Mouse (Mus musculus) ES-Bruce4 (cell line): Measurements from ENCODE around the gene Islr. TPM values are rescaled to one million over a fixed set of nuclear protein-coding genes. Genes with fewer than 3 reads are reported as not detected.

Experiments
- H3K27ac ChIP-seq: 2 replicates; pipeline ENCODE4 v1.5.1; 2012; ENCODE audit warnings: low read length, inconsistent platforms; ENCODE audit not compliant: insufficient read depth
- H3K27me3 ChIP-seq: 2 replicates; pipeline ENCODE4 v1.6.1; 2012; ENCODE audit warnings: mild to moderate bottlenecking, low read length, inconsistent platforms; ENCODE audit not compliant: control insufficient read depth, poor library complexity, insufficient read depth, severe bottlenecking
- H3K36me3 ChIP-seq: 2 replicates; pipeline ENCODE4 v1.6.1; 2012; ENCODE audit warnings: inconsistent platforms, mild to moderate bottlenecking, low read length, moderate library complexity; ENCODE audit not compliant: control insufficient read depth, poor library complexity, insufficient read depth, severe bottlenecking
- H3K4me1 ChIP-seq: one replicate; pipeline ENCODE4 v1.8.1; 2011; ENCODE audit warnings: low read length; ENCODE audit not compliant: control insufficient read depth, insufficient read depth
- H3K4me3 ChIP-seq: 2 replicates; pipeline ENCODE4 v1.5.1; 2011; ENCODE audit warnings: low read depth, mild to moderate bottlenecking, low read length
- H3K9ac ChIP-seq: 2 replicates; pipeline ENCODE4 v1.6.1; 2012; ENCODE audit warnings: low read depth, mild to moderate bottlenecking, inconsistent platforms; ENCODE audit not compliant: poor library complexity, severe bottlenecking
- H3K9me3 ChIP-seq: replicated peaks from 2 replicates; pipeline ENCODE4 v1.6.1; 2012; ENCODE audit warnings: mild to moderate bottlenecking, low read length, inconsistent platforms; ENCODE audit not compliant: control insufficient read depth, poor library complexity, insufficient read depth, severe bottlenecking
- CTCF ChIP-seq: IDR thresholded peaks from one replicate; pipeline ENCODE4 v1.8.1; 2011; ENCODE audit warnings: low read depth, low read length
- EP300 ChIP-seq: IDR thresholded peaks from 2 replicates; pipeline ENCODE4 v1.6.1; 2011; ENCODE audit warnings: low read depth, low read length; ENCODE audit not compliant: insufficient read depth
- POLR2A ChIP-seq: IDR thresholded peaks from one replicate; pipeline ENCODE4 v1.8.1; 2011; ENCODE audit warnings: low read length; ENCODE audit not compliant: insufficient read depth
- polyA plus RNA-seq: library from polyadenylated mRNA; stranded (reverse); fragments of >200 nt; gene quantifications from 2 replicates; pipeline ENCODE4 v1.2.4, GENCODE M21; 2011; ENCODE audit warnings: low read depth; ENCODE audit not compliant: missing spikeins, insufficient read depth, insufficient read length

The Islr gene
- polyA plus RNA-seq, 1 experiment = not detected

- no peaks in the 10 kb centered on the region for H3K27me3 ChIP-seq
- no peak overlapping the region for H3K27ac ChIP-seq
- H3K9ac ChIP-seq = no peak overlapping the region
- no peaks in the 10 kb centered on the region for H3K9me3 ChIP-seq
- no peak overlapping the region for H3K4me3 ChIP-seq
- no peaks in the 10 kb centered on the region for H3K36me3 ChIP-seq
- TF ChIP-seq CTCF = no peak
- no peak for TF ChIP-seq POLR2A
- peaks cover 4% of the 10 kb centered on the region for H3K4me1 ChIP-seq
Observed at GRCm38 (mm10) chr9:58111431-58111830, 92.7 kb downstream of the Islr start.

GRCm38 (mm10) chr9:58110787-58111186 is 93.3 kb downstream of the Islr start:
- H3K36me3 ChIP-seq = no peaks in the 10 kb centered on the region
- H3K4me3 ChIP-seq = no peak overlapping the region
- no peak overlapping the region for H3K27ac ChIP-seq
- no peak for TF ChIP-seq CTCF
- TF ChIP-seq EP300 = no peak
- TF ChIP-seq POLR2A = no peak
- no peak overlapping the region for H3K9ac ChIP-seq
- no peaks in the 10 kb centered on the region for H3K9me3 ChIP-seq
- H3K4me1 ChIP-seq = peaks cover 2% of the 10 kb centered on the region
- no peaks in the 10 kb centered on the region for H3K27me3 ChIP-seq

- H3K9me3 ChIP-seq = no peaks in the 10 kb centered on the region
- H3K27ac ChIP-seq = no peak overlapping the region
- no peak overlapping the region for H3K4me3 ChIP-seq
- no peak overlapping the region for H3K9ac ChIP-seq
- H3K36me3 ChIP-seq = no peaks in the 10 kb centered on the region
- no peak for TF ChIP-seq EP300
- TF ChIP-seq CTCF = no peak
- TF ChIP-seq POLR2A = no peak
- no peaks in the 10 kb centered on the region for H3K27me3 ChIP-seq
- H3K4me1 ChIP-seq = no peaks in the 10 kb centered on the region
Observed at GRCm38 (mm10) chr9:58107494-58107893, 96.6 kb downstream of the Islr start.

Other genes with a start within 250 kb of the Islr start
- gene Cyp11a1, start 197.9 kb downstream of the Islr start, polyA plus RNA-seq = 0.41 and 0.45 TPM in 2 replicates
- gene Stra6, start 140.5 kb downstream of the Islr start, polyA plus RNA-seq = 0.36 TPM in 1 of 2 replicates, not detected in the other
- not detected in 2 replicates for gene Ccdc33, start 85.5 kb downstream of the Islr start, polyA plus RNA-seq
- gene Islr2, start within 50 bp of the Islr start, polyA plus RNA-seq = 0.67 and 0.85 TPM in 2 replicates
- 198 and 200 TPM in 2 replicates for gene Pml, start 45.5 kb upstream of the Islr start, polyA plus RNA-seq
- 24.6 and 26.5 TPM in 2 replicates for gene Stoml1, start 48.9 kb upstream of the Islr start, polyA plus RNA-seq
- 3.4 and 3.6 TPM in 2 replicates for gene Loxl1, start 108.9 kb upstream of the Islr start, polyA plus RNA-seq
- not detected in 2 replicates for gene Tbc1d21, start 166.1 kb upstream of the Islr start, polyA plus RNA-seq